Mouse (Mus musculus): ENCODE measurements around the gene Fkbp9. TPM values are rescaled to one million over a fixed set of nuclear protein-coding genes. Genes with fewer than 3 reads are reported as not detected.

Gene Fkbp9
- polyA plus RNA-seq, 1 experiment from 2014 or later, result 89.0 TPM

DNA sequence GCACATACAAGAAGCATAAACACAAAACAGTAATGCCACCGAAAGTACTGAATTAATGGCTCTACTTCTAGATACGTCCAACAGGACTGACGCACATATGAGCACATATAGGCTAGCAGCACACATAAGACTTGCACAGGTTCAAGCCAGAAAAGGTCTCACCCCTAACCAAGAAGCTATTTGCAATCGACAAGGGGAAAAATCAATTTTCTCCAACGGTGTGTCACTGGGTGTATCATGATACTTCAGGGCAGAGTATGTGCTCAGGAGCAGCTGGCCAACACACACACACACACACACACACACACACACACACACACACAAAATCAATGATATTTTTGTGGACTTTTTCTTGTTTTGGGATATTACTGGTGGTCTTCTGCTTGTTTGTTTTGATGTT, 73.6 kb downstream of the Fkbp9 start:
- no peak overlapping the region for H3K9ac ChIP-seq (ENCODE audit: low read depth, low read length)
- no peaks in the 10 kb centered on the region for H3K9me3 ChIP-seq (ENCODE audit: control insufficient read depth, low read length)
- H3K27ac ChIP-seq (ENCODE audit: low read length), result no peak overlapping the region
- no peaks in the 10 kb centered on the region for H3K36me3 ChIP-seq (ENCODE audit: control insufficient read depth, insufficient read depth, low read length)
- no peak overlapping the region for H3K4me2 ChIP-seq (ENCODE audit: low read depth, low read length)
- H3K27me3 ChIP-seq (replicated peaks; ENCODE audit: control insufficient read depth, insufficient read depth, low read length), result no peaks in the 10 kb centered on the region
- WGBS, result 81% methylated on average over 5 of the region's 5 CpGs
- ATAC-seq, result no peak
- H3K4me1 ChIP-seq (ENCODE audit: control insufficient read depth, insufficient read depth, low read length), result peaks cover 33% of the 10 kb centered on the region
- no peak overlapping the region for H3K4me3 ChIP-seq (ENCODE audit: low read length)

DNA sequence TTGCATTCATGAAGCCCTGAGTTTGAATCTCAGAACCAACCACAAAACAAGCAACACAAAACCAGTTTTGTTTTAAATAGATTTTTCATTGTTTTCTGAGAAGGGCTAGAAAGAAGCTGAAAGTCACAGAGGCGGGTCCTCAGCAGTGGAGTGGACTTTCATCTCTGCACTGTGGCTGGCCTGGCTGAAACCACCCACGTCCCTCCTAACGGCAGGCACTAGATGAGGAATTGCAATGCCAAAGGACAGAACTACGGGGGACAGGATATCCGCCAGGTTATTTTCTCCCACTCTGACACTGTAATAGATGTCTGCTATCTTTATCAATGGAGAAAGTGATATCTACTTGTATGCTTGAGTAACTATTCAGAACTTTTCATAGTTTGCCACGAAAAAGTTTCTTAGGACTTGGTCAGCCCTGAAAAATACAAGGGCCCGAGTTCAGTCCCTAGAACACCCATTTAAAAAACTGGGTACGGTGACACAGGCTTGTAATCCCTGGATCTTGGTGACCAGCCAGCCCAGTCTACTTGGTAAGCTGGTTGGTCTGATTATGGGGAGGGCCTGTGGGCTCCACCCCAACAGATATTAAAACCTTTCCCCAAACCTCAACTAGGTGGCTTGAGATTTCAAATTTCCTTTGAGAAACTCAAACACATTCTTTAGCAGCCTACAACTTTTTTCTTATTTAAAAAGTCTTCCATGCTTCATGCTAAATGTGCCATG, 74.4 kb downstream of the Fkbp9 start:
- ATAC-seq, result no peak
- 68% methylated on average over 8 of the region's 8 CpGs for WGBS
- H3K4me1 ChIP-seq (ENCODE audit: control insufficient read depth, insufficient read depth, low read length), result peaks cover 31% of the 10 kb centered on the region

DNA sequence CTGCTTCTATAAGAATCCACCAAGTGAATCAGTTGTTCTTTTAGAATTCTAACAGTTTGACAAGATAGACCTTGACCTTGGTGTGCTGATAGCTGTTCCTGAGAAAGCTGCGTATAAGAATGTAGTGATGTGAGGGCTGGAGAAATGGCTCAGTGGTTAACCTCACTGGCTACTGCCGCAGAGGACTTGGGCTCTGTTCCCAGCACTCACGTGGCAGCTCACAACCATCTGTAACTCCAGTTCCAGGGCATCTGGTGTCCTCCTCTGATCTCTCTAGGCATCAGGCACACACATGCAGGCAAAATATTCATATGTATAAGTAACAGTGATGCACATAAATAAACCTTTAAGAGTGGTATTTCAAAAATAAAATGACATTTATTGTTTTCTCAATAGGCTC, 76.1 kb downstream of the Fkbp9 start:
- WGBS, result 94% methylated on average over 3 of the region's 3 CpGs
- ATAC-seq, result no peak
- H3K4me1 ChIP-seq (ENCODE audit: control insufficient read depth, insufficient read depth, low read length), result peaks cover 28% of the 10 kb centered on the region
- no peak overlapping the region for H3K9ac ChIP-seq (ENCODE audit: low read depth, low read length)
- H3K4me3 ChIP-seq (ENCODE audit: low read length), result no peak overlapping the region
- no peaks in the 10 kb centered on the region for H3K27me3 ChIP-seq (replicated peaks; ENCODE audit: control insufficient read depth, insufficient read depth, low read length)
- no peak overlapping the region for H3K27ac ChIP-seq (ENCODE audit: low read length)
- no peaks in the 10 kb centered on the region for H3K9me3 ChIP-seq (ENCODE audit: control insufficient read depth, low read length)
- H3K36me3 ChIP-seq (ENCODE audit: control insufficient read depth, insufficient read depth, low read length), result no peaks in the 10 kb centered on the region
- no peak overlapping the region for H3K4me2 ChIP-seq (ENCODE audit: low read depth, low read length)

More for the DNA sequence above, 74.4 kb downstream of the Fkbp9 start:
- Histone ChIP-seq H3K27me3 (replicated peaks; ENCODE audit: control insufficient read depth, insufficient read depth, low read length) (no peaks in the 10 kb centered on the region), H3K4me2 (ENCODE audit: low read depth, low read length) (no peak overlapping the region), H3K4me3 (ENCODE audit: low read length) (no peak overlapping the region), H3K9ac (ENCODE audit: low read depth, low read length) (no peak overlapping the region), H3K27ac (ENCODE audit: low read length) (no peak overlapping the region), H3K9me3 (ENCODE audit: control insufficient read depth, low read length) (no peaks in the 10 kb centered on the region), H3K36me3 (ENCODE audit: control insufficient read depth, insufficient read depth, low read length) (no peaks in the 10 kb centered on the region)

DNA sequence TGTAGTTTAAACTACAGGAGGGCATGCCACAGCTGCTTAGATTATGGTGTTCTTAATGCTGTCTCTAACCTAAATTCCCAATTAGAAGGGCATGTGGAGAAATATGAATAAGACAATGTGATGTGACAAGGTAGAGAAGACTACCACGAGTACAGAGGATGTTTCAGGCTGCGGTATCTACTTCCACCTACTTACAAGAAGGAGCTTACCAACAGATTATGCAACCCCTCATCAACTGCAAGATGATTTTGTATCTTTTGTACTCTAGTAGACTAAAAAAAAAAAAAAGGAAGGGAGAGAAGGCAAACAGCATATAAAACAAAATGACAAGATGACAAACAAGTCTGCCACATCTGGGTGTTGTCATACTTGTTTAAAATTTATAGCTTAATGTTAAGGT, 76.5 kb downstream of the Fkbp9 start:
- Histone ChIP-seq H3K9ac (ENCODE audit: low read depth, low read length) (no peak overlapping the region), H3K4me1 (ENCODE audit: control insufficient read depth, insufficient read depth, low read length) (peaks cover 29% of the 10 kb centered on the region), H3K27me3 (replicated peaks; ENCODE audit: control insufficient read depth, insufficient read depth, low read length) (no peaks in the 10 kb centered on the region), H3K36me3 (ENCODE audit: control insufficient read depth, insufficient read depth, low read length) (no peaks in the 10 kb centered on the region), H3K4me2 (ENCODE audit: low read depth, low read length) (no peak overlapping the region), H3K4me3 (ENCODE audit: low read length) (no peak overlapping the region), H3K27ac (ENCODE audit: low read length) (no peak overlapping the region), H3K9me3 (ENCODE audit: control insufficient read depth, low read length) (no peaks in the 10 kb centered on the region)
- 94% methylated on average over 2 of the region's 2 CpGs for WGBS
- ATAC-seq, result no peak

DNA sequence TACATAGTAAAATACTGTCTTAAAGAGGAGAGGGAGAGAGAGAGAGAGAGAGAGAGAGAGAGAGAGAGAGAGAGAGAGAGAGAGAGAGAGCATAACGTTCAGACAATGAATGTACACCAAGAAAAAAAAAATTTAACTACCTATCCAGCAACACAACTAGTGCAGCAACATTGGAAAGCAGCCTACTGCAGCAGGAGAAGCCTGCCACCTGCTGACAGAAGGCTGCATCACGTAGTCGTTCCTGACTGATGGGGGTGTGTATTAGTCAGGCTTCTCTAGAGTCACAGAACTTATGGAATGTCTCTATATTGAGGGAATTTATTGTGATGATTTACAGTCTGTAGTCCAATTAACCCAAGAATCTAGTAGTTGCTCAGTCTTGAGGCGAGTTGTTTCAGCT, 77.1 kb downstream of the Fkbp9 start:
- no peaks in the 10 kb centered on the region for H3K36me3 ChIP-seq (ENCODE audit: control insufficient read depth, insufficient read depth, low read length)

DNA sequence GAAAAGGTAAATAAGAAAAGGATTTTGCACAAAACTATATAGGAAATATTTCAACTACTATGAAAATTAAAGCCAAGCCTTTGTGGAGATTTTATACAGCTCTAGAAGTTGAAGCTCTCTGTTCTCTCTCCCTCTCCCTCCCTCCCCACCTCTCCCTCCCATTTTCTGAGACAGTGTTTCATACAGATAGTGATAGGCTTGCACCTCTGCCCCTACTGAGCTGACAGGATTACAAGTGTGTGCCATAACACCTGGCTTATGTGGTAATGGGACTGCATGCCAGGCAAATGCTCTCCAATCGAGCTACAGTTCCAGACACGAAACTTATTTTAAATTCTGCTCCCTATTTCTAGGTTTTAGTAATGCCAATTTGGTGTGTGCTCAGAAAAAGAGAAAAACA, 79.1 kb downstream of the Fkbp9 start:
- ATAC-seq, result no peak
- Histone ChIP-seq H3K4me2 (ENCODE audit: low read depth, low read length) (no peak overlapping the region), H3K27me3 (replicated peaks; ENCODE audit: control insufficient read depth, insufficient read depth, low read length) (no peaks in the 10 kb centered on the region), H3K9ac (ENCODE audit: low read depth, low read length) (no peak overlapping the region), H3K4me1 (ENCODE audit: control insufficient read depth, insufficient read depth, low read length) (peaks cover 18% of the 10 kb centered on the region), H3K9me3 (ENCODE audit: control insufficient read depth, low read length) (no peaks in the 10 kb centered on the region), H3K4me3 (ENCODE audit: low read length) (no peak overlapping the region), H3K36me3 (ENCODE audit: control insufficient read depth, insufficient read depth, low read length) (no peaks in the 10 kb centered on the region), H3K27ac (ENCODE audit: low read length) (no peak overlapping the region)
- 86% methylated on average over 2 of the region's 2 CpGs for WGBS

More for the DNA sequence above, 77.1 kb downstream of the Fkbp9 start:
- no peak for ATAC-seq
- Histone ChIP-seq H3K4me1 (ENCODE audit: control insufficient read depth, insufficient read depth, low read length) (peaks cover 29% of the 10 kb centered on the region), H3K9me3 (ENCODE audit: control insufficient read depth, low read length) (no peaks in the 10 kb centered on the region), H3K4me3 (ENCODE audit: low read length) (no peak overlapping the region), H3K27ac (ENCODE audit: low read length) (no peak overlapping the region), H3K27me3 (replicated peaks; ENCODE audit: control insufficient read depth, insufficient read depth, low read length) (no peaks in the 10 kb centered on the region), H3K9ac (ENCODE audit: low read depth, low read length) (no peak overlapping the region), H3K4me2 (ENCODE audit: low read depth, low read length) (no peak overlapping the region)
- WGBS, result 6% methylated on average over 4 of the region's 4 CpGs

DNA sequence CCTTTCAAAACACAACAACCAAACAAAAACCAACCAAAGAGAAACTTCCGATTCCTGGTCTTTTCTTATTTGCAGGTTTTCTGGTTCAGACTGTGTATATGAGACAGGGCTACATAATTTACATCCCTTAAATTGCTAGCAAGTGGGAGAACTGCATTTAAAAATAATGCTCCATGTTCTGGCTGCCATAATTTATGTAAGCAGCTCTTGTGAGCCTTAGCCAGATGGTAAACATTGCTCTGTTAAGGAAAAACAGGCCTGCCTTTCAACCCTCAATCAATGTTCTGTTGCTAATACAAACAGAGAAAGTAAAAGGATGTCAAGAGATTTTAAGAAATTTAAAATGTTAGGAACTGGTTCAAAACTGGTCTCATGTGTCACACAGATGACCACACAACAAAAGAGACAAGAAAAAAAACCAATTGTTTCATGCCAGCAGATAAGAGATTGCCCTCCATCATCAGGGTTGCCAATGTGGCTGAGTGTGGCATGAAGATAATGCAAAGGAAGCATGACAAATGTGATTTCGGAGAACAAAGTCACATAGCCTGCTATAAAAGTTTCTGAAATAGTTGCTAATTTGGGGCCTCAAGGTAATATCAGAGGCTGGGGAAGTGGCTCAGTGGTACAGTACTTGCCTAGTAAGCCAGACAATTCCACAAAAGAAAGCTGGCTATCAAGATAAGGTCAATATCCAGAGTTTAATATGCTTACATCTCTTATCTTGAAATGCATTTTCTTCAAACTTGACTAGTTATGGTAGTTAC, 81.4 kb downstream of the Fkbp9 start:
- no peak overlapping the region for H3K9ac ChIP-seq (ENCODE audit: low read depth, low read length)
- H3K27ac ChIP-seq (ENCODE audit: low read length), result peak overlapping the region; percentile 37; the same call in 1 of the 2 replicates
- 71% methylated on average over 2 of the region's 2 CpGs for WGBS
- no peaks in the 10 kb centered on the region for H3K9me3 ChIP-seq (ENCODE audit: control insufficient read depth, low read length)
- H3K27me3 ChIP-seq (replicated peaks; ENCODE audit: control insufficient read depth, insufficient read depth, low read length), result no peaks in the 10 kb centered on the region
- H3K4me2 ChIP-seq (ENCODE audit: low read depth, low read length), result no peak overlapping the region
- H3K4me3 ChIP-seq (ENCODE audit: low read length), result no peak overlapping the region
- H3K4me1 ChIP-seq (ENCODE audit: control insufficient read depth, insufficient read depth, low read length), result peaks cover 20% of the 10 kb centered on the region
- no peaks in the 10 kb centered on the region for H3K36me3 ChIP-seq (ENCODE audit: control insufficient read depth, insufficient read depth, low read length)
- no peak for ATAC-seq

DNA sequence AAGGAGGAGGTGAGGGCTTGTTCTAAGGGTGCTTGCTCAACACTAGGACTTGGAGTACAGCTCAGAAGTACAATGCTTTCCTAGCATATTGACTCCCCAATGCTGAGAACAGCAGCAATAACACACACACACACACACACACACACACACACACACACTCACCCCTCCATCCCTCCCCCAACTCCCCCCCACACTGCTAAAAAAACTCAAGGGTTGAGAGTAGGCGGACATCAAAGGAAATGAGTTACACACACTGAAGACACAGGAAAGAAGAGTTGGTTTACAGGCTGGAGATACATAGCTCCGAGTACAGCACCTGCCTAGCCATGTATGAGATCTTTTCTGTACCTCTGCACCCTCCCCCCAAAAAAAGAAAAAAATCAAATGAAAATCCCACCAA, 84.4 kb downstream of the Fkbp9 start:
- H3K4me2 ChIP-seq (ENCODE audit: low read depth, low read length), result no peak overlapping the region
- H3K27me3 ChIP-seq (replicated peaks; ENCODE audit: control insufficient read depth, insufficient read depth, low read length), result no peaks in the 10 kb centered on the region
- H3K4me3 ChIP-seq (ENCODE audit: low read length), result no peak overlapping the region
- no peak overlapping the region for H3K9ac ChIP-seq (ENCODE audit: low read depth, low read length)
- H3K4me1 ChIP-seq (ENCODE audit: control insufficient read depth, insufficient read depth, low read length), result peaks cover 31% of the 10 kb centered on the region
- 77% methylated on average over 2 of the region's 2 CpGs for WGBS
- H3K36me3 ChIP-seq (ENCODE audit: control insufficient read depth, insufficient read depth, low read length), result no peaks in the 10 kb centered on the region
- H3K27ac ChIP-seq (ENCODE audit: low read length), result no peak overlapping the region
- H3K9me3 ChIP-seq (ENCODE audit: control insufficient read depth, low read length), result no peaks in the 10 kb centered on the region
- ATAC-seq, result no peak

DNA sequence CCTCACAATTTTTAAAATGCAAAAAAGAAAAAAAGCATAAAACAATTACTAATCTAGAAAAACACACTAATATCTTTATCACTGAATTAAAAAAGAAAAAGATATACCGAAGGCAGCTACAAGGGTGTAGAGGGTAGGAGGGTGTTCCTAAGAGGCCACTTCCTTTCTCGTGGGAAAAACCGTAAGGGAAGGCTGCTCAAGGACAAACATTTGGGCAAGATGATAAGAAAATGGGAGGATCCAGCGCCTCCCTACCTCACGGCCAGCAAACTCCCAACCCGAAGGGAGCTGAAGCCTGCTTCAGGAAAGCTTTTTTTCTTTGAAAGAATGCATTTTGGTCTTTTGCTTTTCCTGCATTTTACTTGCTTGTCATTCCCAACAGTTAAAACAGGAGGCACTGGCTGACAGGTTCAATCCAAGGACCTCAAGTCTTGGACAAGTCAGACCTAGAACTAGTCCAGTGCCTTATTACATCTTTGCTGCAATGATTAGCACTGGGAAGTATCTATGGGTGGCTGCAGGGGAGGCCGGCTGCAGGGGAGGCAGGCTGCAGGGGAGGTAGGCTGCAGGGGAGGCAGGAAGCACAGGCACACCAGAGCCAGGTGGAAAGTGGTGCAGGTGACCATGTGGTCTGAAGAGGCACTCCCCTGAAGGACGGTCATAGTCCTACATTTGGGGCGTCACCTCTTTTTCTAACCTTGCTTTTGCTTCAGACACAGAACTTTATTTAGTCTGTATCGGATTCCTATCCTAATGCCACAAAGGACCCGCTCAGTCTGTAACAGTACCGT, 85.9 kb downstream of the Fkbp9 start:
- WGBS, result 45% methylated on average over 12 of the region's 12 CpGs
- Histone ChIP-seq H3K9ac (ENCODE audit: low read depth, low read length) (no peak overlapping the region), H3K4me3 (ENCODE audit: low read length) (no peak overlapping the region)

More for the DNA sequence above, 85.9 kb downstream of the Fkbp9 start:
- Histone ChIP-seq H3K4me1 (ENCODE audit: control insufficient read depth, insufficient read depth, low read length) (peaks cover 37% of the 10 kb centered on the region), H3K36me3 (ENCODE audit: control insufficient read depth, insufficient read depth, low read length) (no peaks in the 10 kb centered on the region), H3K4me2 (ENCODE audit: low read depth, low read length) (peak overlapping the region; percentile 19), H3K27me3 (replicated peaks; ENCODE audit: control insufficient read depth, insufficient read depth, low read length) (no peaks in the 10 kb centered on the region), H3K9me3 (ENCODE audit: control insufficient read depth, low read length) (no peaks in the 10 kb centered on the region), H3K27ac (ENCODE audit: low read length) (peak overlapping the region; percentile 67)
- ATAC-seq, result peak; percentile 83
